Mouse (Mus musculus) bone marrow macrophage, adult 2 months (primary cell): ENCODE data around the gene Nectin3. TPM values are rescaled to one million over a fixed set of nuclear protein-coding genes. Genes with fewer than 3 reads are reported as not detected.

ENCODE experiments used
- H3K27ac ChIP-seq: 2 replicates; pipeline ENCODE4 v1.5.1; 2012; ENCODE audit warnings: low read depth, low read length; ENCODE audit not compliant: insufficient read depth
- H3K4me1 ChIP-seq: 2 replicates; pipeline ENCODE4 v1.6.1; 2012; ENCODE audit warnings: low read length; ENCODE audit not compliant: control insufficient read depth, insufficient read depth
- H3K4me3 ChIP-seq: 2 replicates; pipeline ENCODE4 v1.5.1; 2012; ENCODE audit warnings: mild to moderate bottlenecking, low read length, moderate library complexity; ENCODE audit not compliant: insufficient read depth
- CTCF ChIP-seq: IDR thresholded peaks from 2 replicates; pipeline ENCODE4 v1.5.1; 2012; ENCODE audit warnings: low read depth, mild to moderate bottlenecking, low read length, moderate library complexity
- POLR2A ChIP-seq: IDR thresholded peaks from 2 replicates; pipeline ENCODE4 v1.6.1; 2012; ENCODE audit warnings: mild to moderate bottlenecking, low read depth, low read length, borderline replicate concordance
- polyA plus RNA-seq: library from polyadenylated mRNA; stranded (reverse); fragments of >200 nt; gene quantifications from 2 replicates; pipeline ENCODE4 v1.2.4, GENCODE M21; 2012; ENCODE audit not compliant: missing spikeins, insufficient read depth, insufficient read length

Nectin3 gene
- polyA plus RNA-seq, 1 experiment: 0.24 TPM

GRCm38 (mm10) chr16:46416177-46416576, 82.1 kb downstream of the Nectin3 start:
- H3K4me1 ChIP-seq: no peaks in the 10 kb centered on the region
- no peak overlapping the region for H3K27ac ChIP-seq
- no peak overlapping the region for H3K4me3 ChIP-seq
- no peak for TF ChIP-seq CTCF
- TF ChIP-seq POLR2A: no peak

- H3K4me1 ChIP-seq: no peaks in the 10 kb centered on the region
- no peak overlapping the region for H3K27ac ChIP-seq
- TF ChIP-seq CTCF (no peak), POLR2A (no peak)
- no peak overlapping the region for H3K4me3 ChIP-seq
These were observed 87.6 kb downstream of the Nectin3 start for GRCm38 (mm10) chr16:46410739-46411057.

DNA sequence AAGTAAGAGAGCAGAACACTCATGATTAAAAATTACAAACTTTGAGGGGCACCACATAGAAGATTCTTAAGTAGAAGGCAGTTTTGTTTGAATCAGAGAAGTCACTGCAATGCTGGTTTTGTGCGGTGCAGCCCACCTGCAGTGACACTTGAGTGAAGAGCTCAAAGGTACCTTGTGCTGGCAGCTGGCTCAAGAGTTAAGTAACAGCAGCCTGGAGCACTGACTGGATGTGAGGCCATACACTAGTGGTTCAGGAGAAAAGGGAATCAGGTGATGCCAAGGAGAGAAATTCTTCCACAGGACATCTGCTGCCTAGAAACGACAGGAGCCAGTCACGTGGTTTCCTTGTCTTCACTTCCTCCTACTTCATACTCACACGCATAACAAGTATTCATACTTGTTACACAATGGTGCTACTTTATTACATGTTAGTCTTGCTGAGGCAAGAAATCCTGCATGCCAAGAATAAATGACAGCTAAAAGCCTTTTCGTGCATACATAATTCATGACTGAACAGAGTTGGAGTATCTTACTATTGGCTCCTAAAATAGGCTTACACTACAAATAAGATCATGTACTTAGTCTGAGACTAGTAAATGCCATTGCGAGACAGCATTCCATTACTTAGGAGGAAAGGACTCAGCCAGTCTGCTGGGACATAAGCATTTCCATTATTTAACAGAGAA, 88.1 kb downstream of the Nectin3 start:
- Histone ChIP-seq H3K27ac (no peak overlapping the region), H3K4me3 (no peak overlapping the region), H3K4me1 (no peaks in the 10 kb centered on the region)
- TF ChIP-seq CTCF (no peak), POLR2A (no peak)

DNA sequence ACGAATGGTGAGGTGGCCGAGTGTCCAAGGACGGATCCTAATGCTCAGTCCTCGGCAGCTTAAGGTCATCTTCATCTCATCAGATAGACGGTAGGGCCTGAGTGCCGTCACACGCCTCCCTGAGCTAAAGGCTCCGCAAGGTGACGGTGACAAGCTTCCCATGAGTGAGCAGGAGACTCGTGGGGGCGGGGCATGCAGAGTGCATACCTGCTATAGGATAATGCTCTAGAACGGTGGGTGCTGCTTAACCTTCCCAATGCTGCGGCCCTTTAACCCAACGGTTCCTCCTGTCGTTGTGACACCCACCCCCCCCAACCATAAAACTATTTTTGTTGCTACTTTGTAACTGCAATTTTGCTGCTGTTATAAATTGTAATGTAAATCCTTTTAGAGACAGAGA, 90.3 kb downstream of the Nectin3 start:
- H3K4me3 ChIP-seq: no peak overlapping the region
- TF ChIP-seq POLR2A (no peak), CTCF (no peak)
- no peaks in the 10 kb centered on the region for H3K4me1 ChIP-seq
- H3K27ac ChIP-seq: no peak overlapping the region

DNA sequence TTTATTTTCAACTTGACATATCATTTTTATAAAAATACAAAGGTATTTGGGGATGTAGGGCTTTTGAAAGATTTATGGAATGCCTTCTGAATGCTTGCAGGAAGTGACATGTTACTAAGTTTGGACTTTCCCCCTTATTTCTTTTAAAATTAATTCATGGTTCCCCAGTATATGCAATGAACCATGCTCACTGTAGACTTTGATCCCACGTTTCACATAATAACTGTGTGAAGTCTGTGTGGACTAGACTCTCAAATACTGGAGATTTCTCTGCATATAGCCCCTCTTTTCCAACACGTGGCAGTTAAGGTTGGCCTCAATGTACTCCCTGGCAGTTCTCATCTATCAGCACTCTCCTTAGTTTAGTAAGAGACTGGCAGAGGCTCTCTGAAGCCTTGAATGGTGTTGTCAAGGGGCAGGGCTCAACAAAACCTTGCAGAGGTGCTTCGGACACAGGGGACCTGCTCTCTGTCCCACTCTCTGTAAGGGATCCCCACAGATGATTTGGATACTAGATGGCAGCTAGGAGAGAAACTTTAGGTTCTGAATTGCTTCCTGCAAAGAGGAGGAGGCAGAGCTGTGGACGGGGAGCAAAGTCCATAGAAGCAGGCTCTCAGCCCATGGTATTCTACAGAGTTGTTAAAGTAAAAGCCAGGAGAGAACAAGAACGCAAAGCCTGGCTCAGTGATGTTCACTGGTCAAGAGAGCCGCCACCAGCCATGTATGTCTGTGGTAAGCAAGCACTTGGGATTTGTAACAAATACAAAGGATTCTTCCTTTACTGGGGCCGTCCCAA, 91.3 kb downstream of the Nectin3 start:
- Histone ChIP-seq H3K4me1 (no peaks in the 10 kb centered on the region), H3K4me3 (no peak overlapping the region), H3K27ac (no peak overlapping the region)
- TF ChIP-seq POLR2A (no peak), CTCF (no peak)

GRCm38 (mm10) chr16:46397945-46398344, 100.4 kb downstream of the Nectin3 start:
- no peak overlapping the region for H3K27ac ChIP-seq
- TF ChIP-seq CTCF (no peak), POLR2A (no peak)
- H3K4me3 ChIP-seq: no peak overlapping the region
- H3K4me1 ChIP-seq: no peaks in the 10 kb centered on the region

GRCm38 (mm10) chr16:46389415-46390033, 108.8 kb downstream of the Nectin3 start:
- Histone ChIP-seq H3K27ac (no peak overlapping the region), H3K4me3 (no peak overlapping the region), H3K4me1 (no peaks in the 10 kb centered on the region)
- no peak for TF ChIP-seq POLR2A
- no peak for TF ChIP-seq CTCF

GRCm38 (mm10) chr16:46388527-46389414, 109.6 kb downstream of the Nectin3 start:
- no peak overlapping the region for H3K27ac ChIP-seq
- TF ChIP-seq CTCF: no peak
- no peak for TF ChIP-seq POLR2A
- no peak overlapping the region for H3K4me3 ChIP-seq
- H3K4me1 ChIP-seq: no peaks in the 10 kb centered on the region

DNA sequence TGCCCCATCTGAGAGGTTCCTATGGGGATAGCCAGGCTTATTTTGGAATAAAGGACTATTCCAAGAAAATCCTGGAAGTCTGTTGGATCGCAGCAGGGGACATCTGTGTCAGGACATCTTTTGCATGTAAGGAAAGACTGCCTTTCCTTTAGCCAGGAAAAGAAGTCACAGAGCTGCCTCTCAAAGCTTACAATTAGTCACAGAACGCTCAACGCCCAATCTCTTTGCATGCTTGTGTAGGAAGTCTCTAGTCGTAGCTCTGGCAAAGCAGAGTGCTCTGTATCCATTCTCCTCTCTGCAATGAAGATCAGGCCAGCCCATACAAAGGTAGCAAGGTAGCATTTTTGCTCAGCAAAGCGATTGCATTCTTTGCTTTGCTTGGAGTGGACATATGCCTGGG, 114.0 kb downstream of the Nectin3 start:
- H3K27ac ChIP-seq: no peak overlapping the region
- H3K4me3 ChIP-seq: no peak overlapping the region
- TF ChIP-seq POLR2A: no peak
- TF ChIP-seq CTCF: no peak
- H3K4me1 ChIP-seq: no peaks in the 10 kb centered on the region
